Mouse (Mus musculus) heart, adult 2 months (tissue): ENCODE data around the gene Trim9.

Source experiments
- CTCF ChIP-seq: fragments of 200-600 bp; IDR thresholded peaks from 2 replicates; pipeline ENCODE4 v1.8.1; 2022; ENCODE audit warnings: antibody characterized with exemption, mild to moderate bottlenecking, moderate library complexity
- EP300 ChIP-seq: fragments of 200-500 bp; IDR thresholded peaks from 2 replicates; pipeline ENCODE4 v1.6.1; 2011; ENCODE audit warnings: low read depth, low read length, control low read depth; ENCODE audit not compliant: insufficient read depth
- POLR2A ChIP-seq: fragments of 200-500 bp; IDR thresholded peaks from 2 replicates; pipeline ENCODE4 v1.6.1; 2011; ENCODE audit warnings: mild to moderate bottlenecking, low read depth, low read length, control low read depth; ENCODE audit not compliant: insufficient read depth

DNA sequence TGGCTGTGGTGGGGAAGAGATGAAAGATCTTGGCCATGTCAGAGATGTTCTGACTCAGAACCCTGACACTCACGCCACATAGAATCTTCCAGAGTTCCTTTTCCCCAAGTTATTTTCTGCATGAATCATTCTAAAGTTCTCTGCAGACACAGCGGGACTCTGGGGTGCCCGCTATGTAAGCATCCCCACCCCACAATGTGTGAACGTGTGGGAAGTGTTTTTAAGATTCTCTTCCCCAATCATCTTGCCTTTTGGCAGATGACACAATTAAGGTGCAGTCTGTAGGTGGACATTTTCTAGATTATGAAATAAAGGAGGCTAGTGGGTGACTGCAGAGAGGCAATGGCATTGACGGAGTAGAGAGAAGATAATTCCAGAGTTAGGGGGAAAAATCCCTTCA lies 25.5 kb upstream of the Trim9 start:
- TF ChIP-seq EP300 (no peak), POLR2A (no peak), CTCF (no peak)
